Mouse (Mus musculus) heart, embryonic 14.5 days (tissue): ENCODE data around the gene Gpr155. TPM values are rescaled to one million over a fixed set of nuclear protein-coding genes. Genes with fewer than 3 reads are reported as not detected.

ENCODE experiments used
- ATAC-seq: fragments of 200-750 bp; cut with Nextera tagmentation; 2 replicates; pipeline ENCODE4 v1.8.0; 2017; ENCODE audit warnings: low read depth, moderate TSS enrichment; ENCODE audit not compliant: insufficient number of reproducible peaks, insufficient read depth, low FRiP score
- H3K27ac ChIP-seq, 2 experiments: fragments of 200-500 bp in 1 of 2; fragments of 300-500 bp in 1 of 2; sonication (generic) in 1 of 2; replicated peaks in 1 of 2; 2 replicates each; pipeline ENCODE4 v1.5.1; 2012 to 2014; ENCODE audit warnings: low read depth in 2 of 2, low read length in 2 of 2, control low read depth in 1 of 2, mild to moderate bottlenecking in 1 of 2, mixed read lengths in 1 of 2; ENCODE audit not compliant: control insufficient read depth in 1 of 2, insufficient read depth in 1 of 2
- H3K27me3 ChIP-seq: fragments of 300-500 bp; sonication (generic); 2 replicates; pipeline ENCODE4 v1.6.1; 2014; ENCODE audit warnings: mild to moderate bottlenecking, low read length, control low read depth; ENCODE audit not compliant: control insufficient read depth, insufficient read depth
- H3K36me3 ChIP-seq: fragments of 300-500 bp; sonication (generic); 2 replicates; pipeline ENCODE4 v1.6.1; 2014; ENCODE audit warnings: mild to moderate bottlenecking, control low read depth, low read length, mixed read lengths; ENCODE audit not compliant: control insufficient read depth, insufficient read depth
- H3K4me1 ChIP-seq, 2 experiments: fragments of 200-500 bp in 1 of 2; fragments of 300-500 bp in 1 of 2; sonication (generic) in 1 of 2; 2 replicates each; pipeline ENCODE4 v1.6.1; 2012 to 2014; ENCODE audit warnings: low read length in 2 of 2, control low read depth in 1 of 2, mixed read lengths in 1 of 2; ENCODE audit not compliant: control insufficient read depth in 2 of 2, insufficient read depth in 2 of 2
- H3K4me2 ChIP-seq: fragments of 300-500 bp; sonication (generic); 2 replicates; pipeline ENCODE4 v1.6.1; 2014; ENCODE audit warnings: mild to moderate bottlenecking, low read length
- H3K4me3 ChIP-seq, 2 experiments: fragments of 200-500 bp in 1 of 2; fragments of 300-500 bp in 1 of 2; sonication (generic) in 1 of 2; 2 replicates each; pipeline ENCODE4 v1.5.1; 2012 to 2014; ENCODE audit warnings: low read length in 2 of 2, mild to moderate bottlenecking in 2 of 2, control low read depth in 1 of 2, low read depth in 1 of 2, moderate library complexity in 1 of 2; ENCODE audit not compliant: control insufficient read depth in 1 of 2, insufficient read depth in 1 of 2
- H3K9ac ChIP-seq: fragments of 300-500 bp; sonication (generic); 2 replicates; pipeline ENCODE4 v1.6.1; 2014; ENCODE audit warnings: mild to moderate bottlenecking, low read length
- H3K9me3 ChIP-seq: fragments of 300-500 bp; sonication (generic); 2 replicates; pipeline ENCODE4 v1.6.1; 2016; ENCODE audit warnings: low read length, control low read depth; ENCODE audit not compliant: control insufficient read depth
- WGBS: fragments of 180-500 bp; shearing (Covaris S2); extraction: QIAGEN DNeasy Blood & Tissue Kit; methylation state at CpG from one replicate; pipeline ENCODE4 v1.1.7; 2014; 5-methylcytosine and 5-hydroxymethylcytosine counted together
- polyA plus RNA-seq: library from polyadenylated mRNA; unstranded; fragments of >200 nt; fragmentation: Nextera tagmentation; extraction: Ambion mirVana; gene quantifications from 2 replicates; pipeline ENCODE4 v1.2.1, GENCODE M21; 2014

Gpr155 gene
- polyA plus RNA-seq, 1 experiment from 2014 or later, result 6.9 TPM

DNA sequence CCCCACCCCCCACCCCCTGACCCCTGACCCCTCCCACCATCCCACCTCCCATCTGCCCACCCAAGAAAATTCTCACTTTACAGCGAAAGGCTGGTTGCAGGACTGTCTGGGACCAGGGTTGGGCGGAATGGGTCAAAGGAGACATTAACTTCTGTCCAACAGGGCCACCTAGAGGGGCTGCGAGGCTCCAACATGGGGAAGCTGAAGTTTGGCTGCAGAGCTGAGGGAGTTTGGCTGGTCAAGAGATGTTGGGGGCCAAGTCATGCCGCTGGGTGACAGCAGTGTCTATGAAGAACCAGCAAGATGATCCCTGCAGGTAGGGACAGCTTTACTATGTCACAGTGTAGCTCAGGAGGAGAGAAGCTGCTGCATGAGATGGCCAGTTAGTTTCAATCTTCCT lies 32.9 kb upstream of the Gpr155 start:
- Histone ChIP-seq H3K4me1 (peaks cover 0 to 2% of the 10 kb centered on the region in 2 experiments; a peak in 2 of 4 replicates), H3K4me2 (no peak overlapping the region), H3K27ac (no peak overlapping the region), H3K36me3 (no peaks in the 10 kb centered on the region), H3K4me3 (no peak overlapping the region), H3K9me3 (no peaks in the 10 kb centered on the region), H3K9ac (no peak overlapping the region), H3K27me3 (no peaks in the 10 kb centered on the region)
- ATAC-seq, result no peak
- WGBS, result 33% methylated on average over 4 of the region's 4 CpGs

DNA sequence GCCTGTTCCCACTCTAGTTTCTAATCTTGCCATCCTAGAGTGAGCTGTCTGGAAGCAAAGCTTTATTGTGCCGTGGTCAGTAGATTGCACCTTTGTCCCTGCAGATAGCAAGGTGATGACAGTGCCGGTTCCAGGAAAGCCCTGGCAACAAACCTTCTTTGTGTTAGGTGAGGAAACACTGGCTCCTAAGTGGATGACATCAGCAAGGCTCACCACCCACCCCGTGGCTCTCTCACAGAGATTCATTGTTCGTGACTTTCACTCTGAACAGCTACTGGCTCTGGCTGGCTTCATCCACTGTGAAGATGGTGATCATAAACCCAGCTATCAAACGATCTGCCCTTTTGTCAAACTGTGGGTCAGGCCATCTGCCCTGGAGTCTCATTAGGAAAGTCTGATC lies 29.5 kb upstream of the Gpr155 start:
- no peaks in the 10 kb centered on the region for H3K27me3 ChIP-seq
- H3K4me1 ChIP-seq, result peaks cover 0 to 2% of the 10 kb centered on the region in 2 experiments; a peak in 2 of 4 replicates
- ATAC-seq, result no peak
- no peaks in the 10 kb centered on the region for H3K36me3 ChIP-seq
- 22% methylated on average over 5 of the region's 5 CpGs for WGBS
- no peak overlapping the region for H3K4me2 ChIP-seq
- H3K27ac ChIP-seq, result no peak overlapping the region
- no peak overlapping the region for H3K4me3 ChIP-seq
- no peaks in the 10 kb centered on the region for H3K9me3 ChIP-seq
- no peak overlapping the region for H3K9ac ChIP-seq

DNA sequence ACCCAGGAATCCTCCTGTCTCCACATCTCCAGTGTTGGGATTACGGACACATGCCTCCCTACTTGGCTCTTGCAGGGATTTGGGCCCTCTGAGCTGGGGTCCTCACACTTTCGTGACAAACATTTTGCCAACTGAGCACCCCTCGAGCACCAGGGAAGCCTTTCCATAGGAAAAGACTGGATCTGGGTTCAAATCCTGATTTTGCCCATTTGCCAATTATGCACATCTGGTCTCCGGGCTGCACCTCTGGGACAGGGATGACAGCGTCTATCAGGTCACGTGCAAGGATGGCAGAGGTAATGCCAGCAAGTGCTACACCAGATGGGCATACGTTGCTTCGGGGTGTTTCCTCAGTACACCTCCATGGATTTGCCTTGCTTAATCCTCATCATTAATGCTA lies 23.7 kb upstream of the Gpr155 start:
- no peak overlapping the region for H3K4me3 ChIP-seq
- H3K9ac ChIP-seq, result no peak overlapping the region
- H3K4me1 ChIP-seq, result no peaks in the 10 kb centered on the region
- H3K27me3 ChIP-seq, result no peaks in the 10 kb centered on the region
- no peaks in the 10 kb centered on the region for H3K36me3 ChIP-seq
- no peak overlapping the region for H3K27ac ChIP-seq
- ATAC-seq, result no peak
- no peak overlapping the region for H3K4me2 ChIP-seq
- no peaks in the 10 kb centered on the region for H3K9me3 ChIP-seq
- WGBS, result 88% methylated on average over 8 of the region's 8 CpGs

DNA sequence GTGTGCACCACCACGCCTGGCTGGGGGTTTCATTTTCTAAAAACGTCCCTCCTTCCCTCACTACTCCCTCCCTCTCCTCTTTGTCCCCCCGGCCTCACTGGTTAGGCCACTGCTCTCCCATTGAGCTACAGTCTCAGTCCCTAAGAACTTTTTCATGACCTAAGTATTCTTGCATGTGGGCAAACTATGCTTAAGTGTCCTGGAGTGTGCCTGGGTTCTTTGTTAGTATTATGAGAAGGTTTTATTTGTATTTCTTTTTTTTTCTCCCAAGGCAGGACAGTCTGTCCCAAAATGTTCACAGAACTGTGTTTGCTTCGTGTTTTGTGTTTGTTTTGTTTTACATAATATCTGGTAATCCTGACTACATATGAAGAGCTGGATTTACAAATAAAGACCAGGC lies 21.3 kb upstream of the Gpr155 start:
- Histone ChIP-seq H3K27ac (no peak overlapping the region), H3K9ac (no peak overlapping the region), H3K4me2 (no peak overlapping the region), H3K4me1 (no peaks in the 10 kb centered on the region), H3K36me3 (no peaks in the 10 kb centered on the region), H3K4me3 (no peak overlapping the region), H3K9me3 (no peaks in the 10 kb centered on the region), H3K27me3 (no peaks in the 10 kb centered on the region)
- WGBS, result 65% methylated on average over 4 of the region's 4 CpGs
- ATAC-seq, result no peak

DNA sequence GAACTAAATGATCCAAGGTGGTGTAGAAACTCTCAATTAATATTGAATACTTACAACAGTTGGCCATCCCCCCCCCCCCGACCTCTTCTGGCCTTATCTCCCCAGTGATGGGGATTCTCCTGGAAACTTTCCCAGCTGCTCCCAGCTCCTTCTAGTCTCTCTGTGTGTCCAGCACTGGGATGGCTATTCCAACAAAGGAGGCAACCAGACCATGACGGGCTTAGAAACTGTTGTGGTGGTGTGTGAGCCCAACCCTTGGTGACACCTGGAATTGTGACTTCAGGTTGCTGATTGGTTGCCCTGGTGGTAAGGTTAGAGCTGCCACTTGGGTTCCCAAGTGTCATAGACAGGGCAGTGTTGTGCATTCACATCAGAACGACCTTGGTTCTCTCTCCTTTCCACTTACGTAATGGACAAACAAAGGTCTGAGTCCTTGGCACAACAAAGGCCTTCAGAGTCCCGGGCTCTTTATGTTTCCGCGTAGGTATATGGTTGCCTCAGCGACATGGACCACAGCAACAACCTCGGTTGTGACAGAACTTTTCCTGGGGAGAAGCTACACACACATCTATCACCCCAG lies 20.1 kb upstream of the Gpr155 start:
- no peak for ATAC-seq
- Histone ChIP-seq H3K4me1 (no peaks in the 10 kb centered on the region), H3K27me3 (no peaks in the 10 kb centered on the region), H3K27ac (no peak overlapping the region), H3K9me3 (no peaks in the 10 kb centered on the region), H3K4me3 (no peak overlapping the region), H3K4me2 (no peak overlapping the region), H3K9ac (no peak overlapping the region), H3K36me3 (no peaks in the 10 kb centered on the region)
- 82% methylated on average over 9 of the region's 9 CpGs for WGBS

DNA sequence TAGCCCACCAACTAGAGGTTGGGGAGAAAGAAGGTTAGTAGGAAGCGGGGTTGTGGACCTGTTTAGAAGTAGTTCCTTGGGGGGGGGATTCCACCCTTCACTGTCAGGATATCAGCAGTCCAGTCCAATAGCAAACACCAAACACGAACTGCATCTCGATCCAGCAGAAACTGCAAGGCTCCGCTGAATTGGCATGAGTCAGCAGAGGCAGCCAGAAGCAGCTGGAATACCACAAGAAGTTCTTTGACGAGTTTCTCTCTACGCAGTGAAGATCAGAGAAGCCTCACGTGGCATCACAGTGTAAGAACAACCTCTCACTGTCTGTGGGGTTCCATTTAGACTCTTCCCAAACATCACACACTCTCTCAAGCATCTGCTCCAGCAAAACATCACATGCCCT lies 18.6 kb upstream of the Gpr155 start:
- H3K4me1 ChIP-seq, result no peaks in the 10 kb centered on the region
- H3K4me2 ChIP-seq, result no peak overlapping the region
- H3K36me3 ChIP-seq, result no peaks in the 10 kb centered on the region
- no peak overlapping the region for H3K27ac ChIP-seq
- ATAC-seq, result no peak
- no peaks in the 10 kb centered on the region for H3K27me3 ChIP-seq
- no peak overlapping the region for H3K4me3 ChIP-seq
- WGBS, result 91% methylated on average over 7 of the region's 7 CpGs
- no peak overlapping the region for H3K9ac ChIP-seq
- H3K9me3 ChIP-seq, result no peaks in the 10 kb centered on the region

DNA sequence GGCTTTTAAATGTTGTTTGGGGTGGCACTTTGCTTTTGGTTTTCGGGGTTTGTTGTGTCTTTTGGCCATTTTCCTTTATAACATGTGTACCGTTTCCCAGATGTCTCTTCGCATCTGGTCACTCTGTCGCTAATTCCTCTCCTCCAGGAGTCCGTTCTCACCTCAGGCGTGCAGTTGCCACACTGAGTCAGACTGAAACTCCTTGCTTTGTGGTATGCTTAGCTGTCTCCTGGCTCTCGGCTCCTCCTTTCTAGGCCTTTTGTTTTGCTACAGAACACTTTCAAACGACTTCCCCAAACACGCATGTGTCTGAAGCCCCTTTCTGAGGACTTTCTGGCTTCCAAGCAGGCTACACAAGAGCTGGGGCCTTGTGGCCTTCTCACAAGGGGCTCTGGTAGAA lies 18.1 kb upstream of the Gpr155 start:
- H3K36me3 ChIP-seq, result no peaks in the 10 kb centered on the region
- no peak for ATAC-seq
- no peaks in the 10 kb centered on the region for H3K27me3 ChIP-seq
- no peaks in the 10 kb centered on the region for H3K9me3 ChIP-seq
- no peak overlapping the region for H3K9ac ChIP-seq
- H3K27ac ChIP-seq, result no peak overlapping the region
- no peak overlapping the region for H3K4me2 ChIP-seq
- H3K4me1 ChIP-seq, result no peaks in the 10 kb centered on the region
- 76% methylated on average over 9 of the region's 9 CpGs for WGBS
- H3K4me3 ChIP-seq, result no peak overlapping the region

DNA sequence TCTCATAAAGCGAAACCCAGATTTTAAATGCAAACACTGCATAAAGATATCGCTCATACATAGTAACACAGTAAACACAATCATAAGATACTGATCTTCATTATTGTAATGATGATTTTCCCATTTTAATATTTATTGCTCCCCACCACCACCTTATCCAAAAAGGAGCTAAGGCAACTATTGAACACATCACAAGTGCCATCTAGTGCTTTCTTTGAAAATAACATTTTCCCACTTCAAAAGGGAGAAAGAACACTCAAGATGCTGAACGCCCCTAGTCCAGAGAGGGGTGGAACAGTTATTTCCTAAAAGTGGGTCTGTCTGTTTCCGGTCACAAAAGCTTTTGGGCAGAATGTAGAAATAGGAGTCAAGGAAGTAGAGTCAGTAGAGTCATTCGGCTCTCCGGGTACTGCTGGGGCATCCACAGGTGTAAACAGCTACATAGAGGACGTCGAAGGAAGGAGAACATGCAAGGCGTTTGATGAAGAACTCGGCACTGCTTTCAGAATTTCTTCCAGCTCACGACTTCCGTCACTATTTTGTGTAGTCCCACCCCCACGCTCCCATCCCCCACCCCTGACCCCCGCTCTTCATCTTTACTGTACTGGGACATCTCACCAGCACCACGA lies 17.1 kb upstream of the Gpr155 start:
- no peaks in the 10 kb centered on the region for H3K36me3 ChIP-seq
- H3K4me2 ChIP-seq, result no peak overlapping the region
- H3K9me3 ChIP-seq, result no peaks in the 10 kb centered on the region
- H3K27ac ChIP-seq, result no peak overlapping the region
- H3K4me3 ChIP-seq, result no peak overlapping the region
- H3K27me3 ChIP-seq, result no peaks in the 10 kb centered on the region
- no peaks in the 10 kb centered on the region for H3K4me1 ChIP-seq
- no peak overlapping the region for H3K9ac ChIP-seq
- no peak for ATAC-seq
- WGBS, result 68% methylated on average over 15 of the region's 15 CpGs
